Mouse (Mus musculus) megakaryocyte, embryonic 14.5 days (primary cell): ENCODE data around the gene Gm11564.

ENCODE experiments used
- FLI1 ChIP-seq: IDR thresholded peaks from 2 replicates; pipeline ENCODE4 v1.6.1; 2012; ENCODE audit warnings: low read length, inconsistent platforms, mixed read lengths
- GATA1 ChIP-seq: IDR thresholded peaks from 3 replicates; pipeline ENCODE4 v1.6.1; 2012; ENCODE audit warnings: mixed read lengths, low read length, inconsistent platforms, borderline replicate concordance

- TF ChIP-seq GATA1 (no peak), FLI1 (no peak)
These were observed 37.1 kb downstream of the Gm11564 start for GRCm38 (mm10) chr11:99778401-99778800.
